Mouse (Mus musculus): Measurements from ENCODE around the gene Hist1h2bc. TPM values are rescaled to one million over a fixed set of nuclear protein-coding genes. Genes with fewer than 3 reads are reported as not detected.
"Not testable (repeated sequence)": the region's sequence is repeated elsewhere in the genome, so short reads cannot be mapped to it uniquely, and the experiment has no call there.

The Hist1h2bc gene
- polyA plus RNA-seq, 2 experiments from 2014 or later, result 4.0 to 4.2 TPM

DNA sequence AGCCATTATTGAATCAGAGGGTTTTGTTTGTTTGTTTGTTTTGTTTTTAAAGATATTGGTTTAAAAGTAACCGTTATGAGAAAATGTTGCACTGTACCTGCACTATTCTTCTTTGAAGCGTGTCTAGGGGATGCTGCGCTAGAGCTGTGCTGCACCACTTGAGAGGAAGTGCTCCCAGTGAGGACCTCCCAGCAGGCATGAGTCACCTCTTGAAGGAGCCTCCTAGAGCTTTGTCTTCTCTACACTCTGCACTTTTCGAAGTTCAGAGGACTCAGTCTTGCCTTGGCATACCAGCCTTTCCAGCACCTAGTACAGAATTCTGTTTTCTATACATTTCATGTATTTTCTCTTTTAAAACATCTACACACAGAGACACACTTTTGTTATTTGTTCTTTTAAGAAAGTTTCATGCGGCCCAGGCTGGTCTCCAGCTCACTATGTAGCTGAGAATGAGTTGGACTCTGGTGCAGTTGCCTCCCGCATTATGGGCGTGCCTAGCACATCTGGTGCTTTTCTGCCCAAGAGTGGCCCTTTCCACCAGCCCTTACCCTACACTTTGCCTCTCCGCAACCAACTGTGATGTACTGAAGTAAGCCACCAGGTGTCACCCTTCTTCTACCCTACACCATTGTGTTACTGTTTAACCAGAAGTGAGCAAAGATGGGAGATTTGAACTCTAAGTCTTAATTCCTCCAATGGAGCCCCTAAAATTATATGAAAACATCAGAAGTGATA, 17.0 kb downstream of the Hist1h2bc start:
- peak; percentile 57 for ATAC-seq

DNA sequence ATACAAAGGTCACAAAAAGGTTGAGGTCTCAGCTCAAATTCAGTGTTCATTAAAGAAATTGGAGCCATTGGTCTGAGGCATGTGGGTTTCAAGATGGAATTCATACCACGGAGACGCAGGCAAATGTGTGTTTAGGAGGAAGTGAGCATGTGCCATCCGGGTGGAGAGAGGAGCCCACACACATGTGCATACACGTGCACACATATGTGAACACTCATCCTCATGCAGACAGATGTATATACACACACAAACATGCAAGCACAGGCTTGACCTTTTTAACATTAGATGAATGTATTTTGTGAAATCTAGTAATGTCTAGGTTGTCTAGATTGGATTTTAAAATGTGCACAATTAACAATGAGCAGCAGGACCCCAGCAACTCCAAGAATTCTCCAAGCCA, 18.2 kb downstream of the Hist1h2bc start:
- ATAC-seq, result no peak

DNA sequence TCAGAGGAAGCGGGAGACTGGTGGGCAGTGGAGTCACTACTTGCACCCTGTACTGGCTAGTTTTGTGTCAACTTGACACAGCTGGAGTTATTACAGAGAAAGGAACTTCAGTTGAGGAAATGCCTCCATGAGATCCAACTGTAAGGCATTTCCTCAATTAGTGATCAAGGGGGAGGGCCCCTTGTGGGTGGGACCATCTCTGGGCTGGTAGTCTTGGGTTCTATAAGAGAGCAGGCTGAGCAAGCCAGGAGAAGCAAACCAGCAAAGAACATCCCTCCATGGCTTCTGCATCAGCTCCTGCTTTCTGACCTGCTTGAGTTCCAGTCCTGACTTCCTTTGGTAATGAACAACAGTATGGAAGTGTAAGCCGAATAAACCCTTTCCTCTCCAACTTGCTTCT, 18.8 kb downstream of the Hist1h2bc start:
- not testable (repeated sequence) for ATAC-seq

DNA sequence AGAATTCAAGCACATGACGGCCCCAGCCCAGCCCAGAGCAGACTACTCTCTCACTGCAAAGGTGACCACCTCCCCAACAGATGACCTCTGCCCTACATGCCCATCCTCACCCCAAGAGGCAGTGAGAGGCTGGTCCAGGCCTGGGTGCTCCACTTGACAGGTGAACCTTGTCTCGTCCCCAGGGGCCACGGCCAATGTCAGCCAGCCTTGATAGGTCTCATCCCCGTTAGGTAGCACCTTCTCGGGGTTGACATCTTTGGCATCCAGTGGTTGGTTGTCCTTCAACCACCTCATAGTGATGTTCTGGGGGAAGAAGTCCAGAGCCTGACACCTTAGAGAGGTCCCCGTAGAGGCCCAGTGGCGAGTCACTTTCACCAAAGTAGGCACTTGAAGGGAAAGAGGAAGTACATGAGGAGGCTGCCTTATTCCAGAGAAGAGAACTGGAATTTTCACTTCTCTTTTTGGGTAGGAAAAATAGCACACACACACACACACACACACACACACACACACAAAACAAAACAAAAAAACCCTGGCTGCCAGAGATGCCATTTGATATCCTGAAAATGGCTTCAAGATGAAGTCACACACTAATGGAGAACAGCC, 21.9 kb downstream of the Hist1h2bc start:
- ATAC-seq, result no peak

DNA sequence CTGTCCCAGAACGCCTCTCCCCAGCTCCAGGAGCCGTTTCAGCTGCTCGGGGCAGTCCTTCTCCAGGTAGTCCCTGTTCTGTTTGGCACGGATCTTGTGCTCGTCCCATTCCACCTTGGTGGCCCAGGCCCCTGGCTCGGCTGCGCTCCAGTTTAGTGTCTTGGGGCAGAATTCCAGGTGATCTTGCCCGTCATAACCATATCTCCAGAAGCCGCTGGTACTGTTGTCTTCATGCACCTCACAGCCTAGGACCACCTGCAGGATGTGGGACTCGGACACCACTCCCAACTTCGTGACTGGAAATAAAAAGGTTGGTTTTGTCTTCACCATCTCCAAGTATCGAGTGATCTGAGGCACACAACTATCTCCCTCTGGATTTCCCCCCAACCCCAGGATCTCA, 22.8 kb downstream of the Hist1h2bc start:
- ATAC-seq, result no peak

DNA sequence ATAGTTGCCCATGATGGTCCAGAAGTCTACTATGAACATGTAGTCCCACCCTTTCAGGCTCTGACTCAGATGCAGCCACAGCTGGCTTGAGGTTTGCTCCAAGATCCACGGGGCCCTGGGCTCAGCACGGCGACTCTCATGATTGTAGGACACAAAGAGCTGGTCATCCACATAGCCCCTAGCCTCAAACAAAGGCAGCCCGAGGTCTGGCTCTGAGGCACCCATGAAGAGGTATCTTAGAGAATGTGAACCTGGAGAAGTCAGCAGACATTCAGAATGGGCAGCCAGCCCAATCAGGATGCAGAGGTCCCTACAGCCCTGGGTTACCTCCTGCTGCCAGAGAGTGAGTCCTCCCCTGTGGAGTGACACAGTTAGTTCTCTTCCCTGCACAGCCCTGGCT, 24.0 kb downstream of the Hist1h2bc start:
- ATAC-seq, result no peak

DNA sequence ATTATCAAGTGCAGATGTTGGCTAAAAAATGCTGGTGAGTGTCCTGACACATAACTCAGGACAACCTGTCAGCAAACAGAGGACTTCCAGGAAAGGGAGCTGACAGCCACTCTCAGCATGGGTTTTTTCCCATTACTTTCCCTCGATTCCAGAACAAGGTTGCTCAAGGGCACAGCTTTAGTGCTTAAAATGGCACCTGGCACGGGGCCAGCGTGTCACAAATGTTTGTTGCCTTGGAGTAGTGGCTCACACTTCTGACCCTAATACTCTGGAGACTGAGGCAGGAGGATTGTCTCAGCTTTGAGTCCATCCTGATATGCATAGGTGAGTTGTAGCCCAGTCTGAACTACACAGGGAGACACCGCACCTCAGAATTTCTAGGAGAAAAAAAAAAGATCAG, 24.7 kb downstream of the Hist1h2bc start:
- no peak for ATAC-seq

DNA sequence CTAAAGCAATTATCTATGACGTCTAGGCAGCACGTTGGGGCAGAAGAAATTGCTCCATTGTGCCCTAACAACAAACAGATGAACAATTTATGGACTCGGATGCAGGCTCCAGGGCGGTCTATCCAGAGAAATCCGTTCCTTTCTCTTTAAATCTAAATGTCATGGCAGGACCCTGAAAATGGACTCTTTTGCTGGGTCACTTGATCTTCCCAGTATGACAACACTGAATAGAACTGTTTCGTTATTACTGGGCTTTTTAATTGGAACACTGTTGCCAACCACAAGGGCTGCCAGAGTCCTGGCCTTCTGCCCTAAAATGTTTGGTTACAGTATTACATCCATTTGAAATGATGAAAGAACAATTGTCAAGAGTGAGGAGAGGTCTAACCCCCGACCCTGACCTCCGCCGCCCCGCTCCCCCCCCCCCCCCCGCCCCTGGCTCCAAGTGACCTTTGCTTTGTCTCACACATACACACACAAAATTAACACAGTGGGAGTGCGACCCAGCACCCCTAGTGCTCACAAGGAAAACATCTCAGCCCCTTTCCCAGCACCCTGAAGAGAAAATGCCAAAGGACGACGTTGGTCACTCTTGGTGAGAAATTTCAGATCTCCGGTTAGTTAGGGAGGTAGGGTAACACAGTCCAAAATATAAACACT, 25.8 kb downstream of the Hist1h2bc start:
- ATAC-seq, result peak; percentile 30

DNA sequence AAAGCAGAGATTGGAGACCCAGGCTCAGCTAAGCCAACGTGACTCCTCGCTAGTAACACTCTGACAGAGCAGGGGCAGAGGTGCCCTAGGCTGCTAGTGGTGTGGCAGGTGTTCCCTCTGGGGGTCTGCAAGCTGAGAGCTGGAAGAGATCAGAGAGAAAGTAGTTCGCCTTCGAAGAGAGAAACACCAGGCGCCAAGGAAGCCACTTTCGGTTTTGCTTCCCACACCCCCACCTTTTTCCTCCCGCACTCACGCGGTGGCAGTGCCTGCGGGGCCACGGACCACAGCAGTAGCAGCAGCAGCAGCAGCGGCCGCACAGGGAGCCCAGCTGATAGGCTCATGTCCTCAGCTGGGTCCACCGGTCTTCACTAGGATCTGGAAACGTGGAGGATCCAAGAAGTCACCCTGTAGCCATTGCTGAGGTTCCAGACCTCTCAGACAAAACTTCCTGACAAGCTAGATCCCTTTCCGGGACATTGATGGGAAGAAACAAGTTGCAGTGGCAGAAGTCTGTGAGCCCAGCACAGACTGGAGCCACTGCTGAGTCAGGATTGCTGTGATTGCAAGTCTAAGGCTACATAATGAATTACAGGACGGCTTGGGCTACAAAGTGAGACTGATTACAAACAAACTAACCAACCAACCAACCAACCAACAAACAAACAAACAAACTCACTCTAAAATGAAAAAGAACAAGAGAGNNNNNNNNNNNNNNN, 26.5 kb downstream of the Hist1h2bc start, which contains the start of gene Hfe:
Gene Hfe, minus strand, starts transcription at position 481 of the 716 bp plus-strand sequence.
- ATAC-seq, result peak; percentile 92

DNA sequence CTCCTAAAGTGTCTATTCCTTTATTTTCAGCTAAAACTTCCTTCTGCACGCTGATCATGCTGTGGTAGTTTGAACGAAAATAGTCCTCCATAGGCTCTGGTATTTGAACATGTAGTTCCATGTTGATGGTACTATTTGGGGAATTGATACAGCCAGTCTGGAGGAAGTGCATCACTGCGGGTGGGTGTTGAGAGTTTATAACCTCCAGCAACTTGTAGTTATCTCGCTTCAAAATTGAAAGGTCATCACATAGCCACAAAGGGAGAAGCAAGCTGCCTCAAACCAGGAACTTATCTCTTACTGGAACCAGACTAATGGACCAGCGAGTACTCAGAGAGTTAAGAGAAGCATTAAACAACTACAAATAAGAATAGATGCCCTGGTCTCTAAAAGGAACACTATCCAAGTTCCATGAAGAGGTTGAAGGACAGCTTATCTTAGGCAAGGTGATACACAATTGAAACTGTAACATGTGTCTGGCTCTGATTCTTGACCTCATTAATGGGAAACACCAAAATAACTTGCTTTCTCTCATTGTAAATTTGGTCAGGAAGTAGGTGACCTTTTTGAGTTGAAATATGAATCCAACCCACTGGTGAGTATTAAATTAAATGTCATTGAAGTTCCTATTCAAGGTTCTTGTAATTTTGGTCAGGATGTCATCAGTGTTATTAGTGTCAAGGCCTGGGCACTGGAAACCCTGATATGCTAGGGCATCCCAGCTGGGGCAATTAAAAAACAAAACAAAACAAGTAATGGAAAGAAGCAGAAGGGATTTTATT, 32.5 kb downstream of the Hist1h2bc start:
- ATAC-seq, result no peak

DNA sequence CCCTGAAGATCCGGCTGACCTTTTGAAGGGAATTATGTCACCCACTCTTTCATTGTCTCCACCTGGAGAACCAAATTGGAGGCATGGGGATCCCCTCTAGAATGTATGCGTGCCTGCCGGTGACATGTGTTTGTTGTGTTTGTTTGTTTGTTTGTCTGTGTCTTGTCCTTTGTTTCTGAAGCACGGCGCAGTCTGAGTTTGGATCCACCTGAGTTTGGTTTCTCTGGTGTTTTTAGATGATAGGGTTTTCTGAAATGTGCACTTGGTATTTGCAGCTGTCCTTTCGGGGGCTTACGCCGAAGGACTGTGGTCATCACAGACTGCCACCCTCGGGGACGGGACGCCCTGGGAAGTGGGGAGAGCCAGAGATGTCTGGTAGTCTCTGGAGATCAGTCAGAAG, 33.2 kb downstream of the Hist1h2bc start:
- ATAC-seq, result no peak

DNA sequence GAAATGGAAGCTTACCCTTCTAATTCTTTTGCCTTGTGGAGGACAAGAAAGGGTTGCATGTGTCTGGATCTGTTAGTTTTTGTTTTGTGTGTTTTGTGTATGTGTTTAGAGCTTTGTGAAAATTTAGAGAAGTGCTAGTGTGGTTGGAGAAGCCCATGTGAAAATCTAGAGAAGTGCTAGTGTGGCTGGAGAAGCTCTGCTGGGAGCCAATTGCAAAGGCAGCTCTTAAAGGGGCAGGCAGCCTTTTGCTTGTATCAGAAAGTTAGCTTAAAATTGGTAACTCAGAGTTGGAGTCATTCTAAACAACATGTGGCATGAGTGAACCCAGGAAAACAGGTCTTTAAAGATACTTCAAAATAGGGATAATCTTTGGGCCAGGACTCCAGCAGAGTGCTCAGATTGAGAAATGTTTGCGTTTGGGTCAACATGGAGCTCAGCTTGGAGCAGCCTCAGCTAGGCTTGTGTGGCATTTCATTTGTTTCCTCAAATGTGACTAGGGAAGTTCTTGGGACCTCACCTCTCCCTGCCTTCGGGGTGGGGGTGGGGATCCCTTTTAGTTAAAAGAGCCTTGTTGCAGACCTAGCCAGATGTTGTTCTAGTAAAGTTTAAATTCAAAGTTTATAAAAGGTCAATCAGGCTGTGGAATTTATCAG, 33.7 kb downstream of the Hist1h2bc start:
- not testable (repeated sequence) for ATAC-seq

DNA sequence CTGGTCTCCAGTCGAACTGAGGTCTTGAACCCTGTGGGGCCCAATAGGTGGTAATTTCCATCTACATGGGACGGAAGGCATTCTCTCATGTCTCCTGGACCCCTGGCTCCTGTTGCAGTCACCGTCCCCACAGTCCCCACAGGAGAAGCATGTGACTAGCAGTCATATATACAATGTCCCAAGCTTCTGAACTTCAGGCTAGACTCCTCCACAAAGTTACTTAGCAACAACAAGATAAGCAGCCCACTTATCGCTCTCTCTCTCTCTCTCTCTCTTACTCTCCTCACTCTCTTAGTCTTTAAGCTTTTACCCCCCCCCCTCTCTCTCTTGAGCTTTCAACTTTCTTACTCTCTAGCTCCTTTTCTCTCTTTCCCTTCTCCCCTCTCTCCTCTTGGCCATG, 40.2 kb downstream of the Hist1h2bc start:
- ATAC-seq, result no peak

DNA sequence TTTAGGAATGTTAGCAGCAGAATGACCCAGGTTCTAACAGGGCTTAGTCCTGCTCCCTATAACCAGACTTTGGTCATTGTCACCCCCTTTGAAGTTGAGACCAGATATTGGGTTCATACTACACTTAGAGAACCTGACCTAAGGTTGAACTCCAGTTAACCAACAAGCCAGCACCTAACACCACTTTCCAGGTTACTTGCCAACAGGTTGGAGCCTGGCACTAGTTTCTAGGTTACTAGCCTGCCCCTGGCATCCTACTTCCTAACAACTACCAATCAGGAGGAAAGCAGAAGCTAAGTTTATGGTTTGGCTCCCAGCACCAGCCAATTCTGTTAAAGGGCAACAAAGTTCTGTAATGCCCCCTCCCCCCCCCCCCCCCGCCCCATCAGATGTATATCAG, 41.2 kb downstream of the Hist1h2bc start:
- ATAC-seq, result no peak

DNA sequence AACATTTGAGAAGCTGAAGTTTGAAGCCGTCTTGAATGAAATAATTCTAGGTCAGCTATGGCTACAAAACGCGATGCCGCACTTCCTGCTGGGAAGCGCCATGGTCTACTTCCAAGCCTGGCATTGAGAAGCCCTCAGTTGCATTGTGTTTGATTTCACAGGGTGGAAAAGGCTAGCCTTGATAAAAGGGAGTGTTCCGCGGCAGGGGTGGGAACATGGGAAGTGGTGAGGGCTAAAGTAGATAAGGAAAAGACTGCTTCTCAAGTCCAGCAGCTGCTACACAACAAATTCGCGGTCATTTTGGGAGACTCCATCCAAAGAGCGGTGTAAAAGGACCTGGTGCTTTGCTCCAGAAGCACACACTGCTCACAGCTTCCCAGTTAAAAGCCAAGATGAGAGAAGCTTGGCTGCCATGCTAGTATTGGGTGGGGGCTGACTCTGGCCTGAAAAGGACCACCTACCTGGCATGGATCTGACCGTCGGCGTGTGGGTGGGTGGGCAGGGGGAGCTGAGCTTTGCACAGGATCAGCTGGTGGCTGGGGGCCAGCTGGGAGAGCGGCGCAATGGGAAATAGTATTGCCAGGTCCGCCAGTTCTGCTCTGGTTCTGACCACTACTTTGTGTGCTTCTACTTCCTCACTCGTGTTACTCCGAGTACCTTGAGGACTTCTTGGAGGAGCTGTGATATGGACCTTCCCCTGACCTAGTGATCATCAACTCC, 44.6 kb downstream of the Hist1h2bc start:
- ATAC-seq, result no peak

DNA sequence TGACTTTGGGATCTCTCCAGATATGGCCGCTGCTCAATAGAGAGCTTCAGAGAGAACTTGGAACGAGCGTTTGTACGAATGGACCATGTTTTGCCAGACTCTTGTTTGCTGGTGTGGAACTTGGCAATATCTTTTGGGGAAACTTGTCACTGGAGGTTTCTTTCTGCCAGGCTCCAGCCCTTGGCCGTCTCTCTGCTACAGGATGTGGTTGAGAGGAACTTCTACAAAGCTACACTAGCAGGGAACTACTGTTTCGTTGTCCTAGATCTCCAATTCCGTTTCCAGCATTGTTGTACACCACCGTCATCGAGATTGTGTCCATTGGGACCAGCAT, 45.2 kb downstream of the Hist1h2bc start:
- no peak for ATAC-seq

DNA sequence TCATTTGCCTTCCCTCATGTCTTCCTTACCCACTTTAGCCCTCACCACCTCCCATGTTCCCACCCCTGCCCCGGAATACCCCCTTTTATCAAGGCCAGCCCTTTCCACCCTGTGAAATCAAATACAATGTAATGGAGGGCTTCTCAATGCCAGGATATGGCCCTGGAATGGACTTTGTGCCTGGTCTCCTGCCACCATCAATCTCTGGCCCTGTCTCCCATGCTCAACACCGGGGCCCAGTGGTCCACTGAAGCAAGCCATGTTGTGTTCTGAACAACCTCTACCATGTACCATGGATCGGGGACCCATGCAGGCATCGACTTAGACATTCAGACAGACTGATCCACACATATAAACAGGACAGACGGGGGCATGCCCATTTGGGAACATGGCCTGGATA, 45.7 kb downstream of the Hist1h2bc start:
- no peak for ATAC-seq

DNA sequence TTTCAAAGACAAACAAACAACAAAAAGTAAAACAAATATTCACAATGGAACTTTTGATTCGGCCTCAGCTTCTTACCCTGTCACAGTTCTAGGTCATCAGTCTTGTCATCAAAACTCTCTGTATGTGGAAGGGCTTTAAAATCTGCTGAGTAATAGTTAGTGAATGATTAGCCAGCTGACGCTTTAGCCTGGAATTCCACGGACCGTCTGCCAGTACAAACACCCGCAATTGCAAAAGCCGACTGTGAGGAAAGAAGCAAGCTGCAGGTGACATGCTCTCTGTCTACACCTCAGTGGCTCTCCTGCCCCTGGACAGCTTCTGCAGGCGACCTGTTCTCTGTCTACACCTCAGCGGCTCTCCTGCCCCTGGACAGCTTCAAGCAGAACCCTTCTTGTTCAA, 46.5 kb downstream of the Hist1h2bc start:
- no peak for ATAC-seq

DNA sequence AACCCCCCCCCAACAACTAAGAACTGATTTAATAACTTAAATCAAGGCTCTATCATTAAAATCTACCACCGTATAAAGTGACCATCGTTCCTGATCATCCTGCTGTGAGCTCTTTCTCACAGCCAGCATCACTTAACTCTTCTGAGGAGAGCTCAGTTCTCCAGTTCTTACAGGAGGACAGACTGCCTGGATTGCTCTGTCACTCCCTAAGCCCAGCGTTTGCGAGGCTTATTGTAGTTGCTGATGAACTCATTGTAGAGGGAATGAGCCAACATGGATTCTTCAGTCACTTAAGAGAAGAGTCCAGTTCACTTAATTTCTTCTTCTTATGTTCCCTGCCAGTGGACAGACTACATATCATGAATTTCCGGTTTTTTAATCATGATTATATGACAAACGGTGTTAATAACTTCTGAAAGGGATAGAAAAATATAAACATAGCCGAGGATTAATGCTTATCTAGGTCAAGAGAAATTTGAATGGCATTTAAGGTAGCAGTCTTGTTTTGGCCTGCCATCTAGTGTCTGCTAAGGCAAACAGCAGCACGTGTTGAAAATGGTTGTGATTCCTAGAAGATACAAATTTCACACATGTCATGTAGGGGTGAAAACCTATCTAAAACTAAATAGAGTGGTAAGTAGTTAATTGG, 48.3 kb downstream of the Hist1h2bc start:
- ATAC-seq, result peak; percentile 92

DNA sequence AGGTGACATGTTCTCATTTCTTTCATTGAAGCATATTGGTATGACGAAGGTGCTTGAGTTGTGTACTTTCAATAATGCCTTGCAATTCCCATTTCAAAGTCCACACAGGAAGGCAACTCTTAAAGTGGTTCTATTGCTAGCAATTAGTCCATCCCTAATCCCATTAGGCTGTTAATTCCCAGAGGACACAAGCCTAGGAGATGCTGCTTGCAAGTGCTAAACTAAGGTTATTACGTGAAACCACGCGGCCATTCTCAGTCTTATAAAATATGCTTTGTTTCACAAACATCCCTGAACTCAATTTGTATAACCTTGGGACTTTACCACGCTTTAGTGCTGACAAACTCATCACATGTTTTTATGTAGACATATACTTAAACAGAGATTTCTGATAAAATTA, 53.1 kb downstream of the Hist1h2bc start:
- ATAC-seq, result no peak

DNA sequence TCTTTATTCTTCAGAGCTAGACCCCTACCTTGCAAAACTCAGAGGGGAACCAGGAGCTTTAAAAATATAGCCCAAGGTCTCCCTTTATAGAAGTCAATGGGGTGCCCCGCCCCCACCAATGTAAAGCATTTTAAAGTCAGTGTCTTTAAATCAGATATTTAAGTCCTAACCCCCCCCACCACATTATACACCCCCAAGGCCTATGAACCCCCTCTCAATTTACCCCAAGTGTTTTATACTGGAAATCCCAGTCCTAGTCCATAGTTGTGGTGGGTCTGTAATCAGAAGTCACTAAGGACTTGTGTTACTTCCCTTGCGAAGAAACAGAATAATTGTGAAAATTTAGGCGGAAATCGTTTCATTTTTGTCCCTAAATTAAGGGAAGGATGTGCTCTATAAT, 54.0 kb downstream of the Hist1h2bc start:
- no peak for ATAC-seq
